Mouse (Mus musculus): ENCODE measurements at regions not wholly inside any gene's neighbourhood (a gene's known extent, or its start where the extent isn't known, plus 50 kb on each side); places are given as distances from the start of the nearest gene placed in this dataset.

GRCm38 (mm10) chr4:87657855-87658254 lies 375.3 kb downstream of the Mllt3 start:
- TF ChIP-seq EP300 (IDR thresholded peaks at IDR 0.05; ENCODE audit: low read depth) (no peak), CTCF (IDR thresholded peaks at IDR 0.05; ENCODE audit: low read depth) (no peak)
